Mouse (Mus musculus) small intestine, adult 2 months (tissue): ENCODE results near the gene Dtnbp1. TPM values are rescaled to one million over a fixed set of nuclear protein-coding genes. Genes with fewer than 3 reads are reported as not detected.

Source experiments
- H3K27ac ChIP-seq: fragments of 200-500 bp; 2 replicates; pipeline ENCODE4 v1.5.1; 2012; ENCODE audit warnings: low read depth, low read length, control low read depth, inconsistent platforms; ENCODE audit not compliant: insufficient read depth
- H3K27me3 ChIP-seq: fragments of 200-500 bp; 2 replicates; pipeline ENCODE4 v1.6.1; 2012; ENCODE audit warnings: mild to moderate bottlenecking, moderate library complexity, low read length, inconsistent platforms; ENCODE audit not compliant: control insufficient read depth, insufficient read depth
- H3K36me3 ChIP-seq: fragments of 200-500 bp; 2 replicates; pipeline ENCODE4 v1.6.1; 2012; ENCODE audit warnings: mild to moderate bottlenecking, low read length, control low read depth, inconsistent platforms; ENCODE audit not compliant: control insufficient read depth, insufficient read depth
- H3K4me1 ChIP-seq: fragments of 200-500 bp; 2 replicates; pipeline ENCODE4 v1.6.1; 2012; ENCODE audit warnings: low read length, inconsistent platforms, mixed read lengths; ENCODE audit not compliant: control insufficient read depth, insufficient read depth, insufficient read length
- H3K4me3 ChIP-seq: fragments of 200-500 bp; 2 replicates; pipeline ENCODE4 v1.5.1; 2012; ENCODE audit warnings: low read depth, mild to moderate bottlenecking, control low read depth, inconsistent platforms, low read length, moderate library complexity
- CTCF ChIP-seq: fragments of 200-500 bp; IDR thresholded peaks from 2 replicates; pipeline ENCODE4 v1.5.1; 2012; ENCODE audit warnings: low read depth, mild to moderate bottlenecking, control low read depth, inconsistent platforms, low read length, moderate library complexity, mixed read lengths; ENCODE audit not compliant: insufficient replicate concordance, insufficient read length; ENCODE audit errors: extremely low read depth
- POLR2A ChIP-seq: fragments of 200-500 bp; IDR thresholded peaks from 2 replicates; pipeline ENCODE4 v1.6.1; 2012; ENCODE audit warnings: low read depth, mild to moderate bottlenecking, control low read depth, inconsistent platforms, low read length, moderate library complexity
- WGBS: fragments of 180-500 bp; shearing (Covaris S2); methylation state at CpG from one replicate; pipeline ENCODE4 v1.1.7; 2018; 5-methylcytosine and 5-hydroxymethylcytosine counted together
- polyA plus RNA-seq: library from polyadenylated mRNA; depleted of rRNA; stranded (reverse); fragments of >200 nt; gene quantifications from 2 replicates; pipeline ENCODE4 v1.2.3, GENCODE M21; 2012

Dtnbp1 gene
- polyA plus RNA-seq, 1 experiment, result 31.7 TPM

GRCm38 (mm10) chr13:45033360-45033759, 31.4 kb upstream of the Dtnbp1 start:
- no peaks in the 10 kb centered on the region for H3K27me3 ChIP-seq
- TF ChIP-seq POLR2A (no peak), CTCF (no peak)
- no peak overlapping the region for H3K27ac ChIP-seq
- H3K4me1 ChIP-seq, result no peaks in the 10 kb centered on the region
- 91% methylated on average over 10 of the region's 10 CpGs for WGBS
- no peaks in the 10 kb centered on the region for H3K36me3 ChIP-seq
- no peak overlapping the region for H3K4me3 ChIP-seq

- H3K27me3 ChIP-seq, result no peaks in the 10 kb centered on the region
- no peaks in the 10 kb centered on the region for H3K36me3 ChIP-seq
- H3K4me1 ChIP-seq, result no peaks in the 10 kb centered on the region
- WGBS, result 64% methylated on average over 4 of the region's 4 CpGs
- TF ChIP-seq CTCF, result no peak
- TF ChIP-seq POLR2A, result no peak
- no peak overlapping the region for H3K27ac ChIP-seq
- H3K4me3 ChIP-seq, result no peak overlapping the region
Observed at GRCm38 (mm10) chr13:45032484-45032883, 30.5 kb upstream of the Dtnbp1 start.

DNA sequence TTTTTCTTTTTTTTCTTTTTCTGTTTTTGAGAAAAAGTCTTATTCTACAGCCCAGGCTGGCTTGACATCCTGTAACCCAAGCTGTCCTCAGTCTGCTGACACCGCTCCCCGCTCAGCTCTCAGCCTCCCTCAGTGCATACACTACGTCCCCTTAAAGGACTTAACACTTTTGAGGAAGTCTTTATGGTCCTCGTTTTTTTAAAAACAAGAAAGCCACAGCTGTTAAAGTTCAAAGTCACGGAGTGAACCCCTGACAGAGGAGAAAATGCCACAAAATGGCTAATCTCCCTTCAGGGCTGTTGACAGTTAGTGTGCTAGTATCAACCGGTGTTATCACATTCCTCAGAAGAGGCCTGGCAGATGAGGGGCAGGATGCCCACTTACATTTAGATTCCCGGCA, 29.8 kb upstream of the Dtnbp1 start:
- 61% methylated on average over 7 of the region's 7 CpGs for WGBS
- H3K27ac ChIP-seq, result no peak overlapping the region
- H3K4me1 ChIP-seq, result no peaks in the 10 kb centered on the region
- H3K4me3 ChIP-seq, result no peak overlapping the region
- TF ChIP-seq POLR2A (no peak), CTCF (no peak)
- H3K27me3 ChIP-seq, result no peaks in the 10 kb centered on the region
- H3K36me3 ChIP-seq, result no peaks in the 10 kb centered on the region

DNA sequence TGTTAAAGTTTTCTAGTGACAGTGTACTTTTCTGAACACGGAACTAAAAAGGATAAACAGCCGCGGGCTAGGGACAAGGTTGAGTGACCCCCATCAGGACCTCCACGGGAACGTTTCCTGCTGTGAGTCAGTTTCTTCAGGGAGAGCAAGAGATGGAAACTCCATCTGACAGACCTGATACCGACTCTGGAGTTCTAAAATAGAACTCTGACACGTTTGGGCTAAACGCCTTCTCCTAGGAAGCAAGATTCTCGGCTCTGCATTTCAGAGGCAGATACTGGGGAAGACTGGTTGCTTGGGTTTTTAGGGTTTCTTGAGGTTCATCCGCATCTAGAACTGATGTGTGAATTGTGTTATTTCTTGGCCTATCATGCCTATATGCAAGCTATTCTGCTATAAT, 29.4 kb upstream of the Dtnbp1 start:
- 65% methylated on average over 10 of the region's 10 CpGs for WGBS
- H3K27ac ChIP-seq, result no peak overlapping the region
- no peaks in the 10 kb centered on the region for H3K4me1 ChIP-seq
- H3K36me3 ChIP-seq, result no peaks in the 10 kb centered on the region
- no peak overlapping the region for H3K4me3 ChIP-seq
- no peak for TF ChIP-seq POLR2A
- TF ChIP-seq CTCF, result no peak
- H3K27me3 ChIP-seq, result no peaks in the 10 kb centered on the region

DNA sequence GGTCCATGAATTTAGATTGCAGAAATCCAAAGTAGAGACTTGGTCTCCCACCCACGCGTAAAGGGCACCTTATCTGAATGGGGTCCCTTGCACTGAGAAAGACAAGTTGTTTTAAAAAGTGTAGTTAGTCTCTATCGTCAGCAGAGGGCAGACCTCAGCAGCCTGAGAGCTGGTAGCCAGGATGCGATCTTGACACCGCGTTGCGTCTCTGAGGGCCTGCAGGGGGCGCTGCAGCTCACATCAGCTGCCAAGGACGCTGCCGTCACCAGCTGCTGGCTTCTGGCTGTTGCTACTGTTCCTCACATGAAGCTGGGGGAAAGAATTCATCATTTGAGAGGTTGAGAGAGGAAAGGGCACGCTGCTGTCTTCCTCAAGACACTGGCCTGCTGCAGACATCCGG, 28.9 kb upstream of the Dtnbp1 start:
- Histone ChIP-seq H3K27me3 (no peaks in the 10 kb centered on the region), H3K4me1 (no peaks in the 10 kb centered on the region), H3K36me3 (no peaks in the 10 kb centered on the region), H3K4me3 (no peak overlapping the region), H3K27ac (no peak overlapping the region)
- 8% methylated on average over 12 of the region's 12 CpGs for WGBS
- TF ChIP-seq CTCF (peak; percentile 100), POLR2A (no peak)

GRCm38 (mm10) chr13:45029791-45030190, 27.8 kb upstream of the Dtnbp1 start:
- Histone ChIP-seq H3K4me3 (no peak overlapping the region), H3K36me3 (no peaks in the 10 kb centered on the region), H3K27me3 (no peaks in the 10 kb centered on the region), H3K4me1 (peaks cover under 1% of the 10 kb centered on the region; the same call in 1 of the 2 replicates), H3K27ac (no peak overlapping the region)
- WGBS, result 70% methylated on average over 1 of the region's 1 CpGs
- TF ChIP-seq CTCF (no peak), POLR2A (no peak)

DNA sequence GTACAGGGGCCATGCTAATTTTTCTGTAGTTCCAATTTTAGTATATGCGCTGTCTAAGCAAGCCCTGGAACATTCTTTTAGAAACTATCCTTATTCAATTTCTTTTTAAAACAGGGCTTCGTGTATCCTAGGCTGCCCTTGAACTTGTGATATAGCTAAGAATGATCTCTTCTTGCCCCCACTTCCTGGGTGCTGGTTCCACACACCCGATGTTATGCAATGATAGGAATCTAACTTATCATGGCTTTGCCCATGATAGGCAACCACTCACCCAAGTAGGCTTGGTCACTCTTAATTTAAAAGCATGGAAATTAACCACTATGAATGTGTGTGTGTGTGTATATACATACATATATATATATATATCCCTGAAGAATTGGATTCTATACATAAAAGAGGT, 24.3 kb upstream of the Dtnbp1 start:
- Histone ChIP-seq H3K4me3 (no peak overlapping the region), H3K36me3 (no peaks in the 10 kb centered on the region), H3K27ac (no peak overlapping the region), H3K27me3 (no peaks in the 10 kb centered on the region; the same call in 1 of the 2 replicates), H3K4me1 (peaks cover 6% of the 10 kb centered on the region)
- TF ChIP-seq CTCF (no peak), POLR2A (no peak)
- 72% methylated on average over 3 of the region's 3 CpGs for WGBS

DNA sequence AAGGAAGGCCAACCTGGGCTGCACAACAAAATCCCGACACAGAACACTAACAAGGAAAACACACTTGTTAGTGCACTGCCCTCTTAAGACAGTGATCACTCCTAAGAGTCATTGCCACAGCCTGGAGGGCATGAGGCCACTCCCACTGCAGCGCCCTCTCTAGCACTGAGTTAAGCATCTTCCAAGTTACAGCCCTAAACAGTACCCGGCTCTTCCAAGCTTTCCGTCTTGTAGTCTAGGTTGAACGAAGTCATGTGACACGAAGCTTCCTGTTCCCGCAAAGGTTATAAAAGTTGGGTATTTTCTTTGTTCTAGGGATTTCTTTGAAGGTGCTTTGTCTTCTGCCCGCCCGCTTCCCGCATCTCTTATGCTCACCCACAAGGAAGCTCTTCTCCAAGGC, 22.9 kb upstream of the Dtnbp1 start:
- Histone ChIP-seq H3K4me1 (peaks cover 6% of the 10 kb centered on the region), H3K27ac (no peak overlapping the region), H3K36me3 (no peaks in the 10 kb centered on the region), H3K27me3 (no peaks in the 10 kb centered on the region; the same call in 1 of the 2 replicates), H3K4me3 (no peak overlapping the region)
- TF ChIP-seq POLR2A (no peak), CTCF (no peak)
- WGBS, result 74% methylated on average over 10 of the region's 10 CpGs
